21 mouse cellular contexts compared by ENCODE assay signal in the genomic region with DNA sequence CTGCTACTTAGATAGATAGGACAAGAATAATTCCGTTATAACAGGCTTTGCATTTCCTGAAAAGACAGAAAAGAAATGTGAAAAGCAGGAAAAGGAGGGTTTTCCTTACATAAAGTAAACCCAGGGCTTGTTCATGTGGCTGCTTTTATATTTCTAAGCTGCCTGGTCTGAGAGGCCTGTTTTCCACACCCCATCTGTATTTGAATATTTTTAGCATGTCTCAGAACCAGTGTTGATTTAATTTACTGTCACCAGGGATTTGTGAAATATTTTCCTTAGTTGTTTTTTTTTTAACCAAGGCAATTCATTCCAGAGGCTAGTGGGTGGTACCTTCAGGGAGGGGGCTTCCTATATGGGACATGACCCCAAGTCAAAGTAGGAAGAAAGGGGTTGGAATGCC. TPM values are rescaled to one million over a fixed set of nuclear protein-coding genes. Genes with fewer than 3 reads are reported as not detected.
A peak's percentile ranks its signal among the peaks of the same experiment; 100 is the strongest.
DNase-seq lines count a peak whose midpoint lies in the region; ATAC-seq and TF ChIP-seq lines count a peak whose summit lies in the region.
"Had no signal": no experiment of that assay in that cellular context is flagged by ENCODE, and none has a peak within 500 bp of the region (broad histone marks: within the 10 kb centered on the region; RNA-seq: fewer than 3 reads in every experiment).

No protein-coding gene starts in this region.

- H3K9me3 ChIP-seq in embryonic facial prominence, embryonic 14.5 days (ENCODE audit: control insufficient read depth, low read length), result no peaks in the 10 kb centered on the region
- no peaks in the 10 kb centered on the region for H3K9me3 ChIP-seq in embryonic facial prominence, embryonic 10.5 days
- H3K9me3 ChIP-seq: embryonic facial prominence, embryonic 15.5 days; hindbrain, embryonic 15.5 days had no signal

- TF ChIP-seq CTCF in layer of hippocampus, adult 2 months (conservative IDR thresholded peaks at IDR 0.05), result no peak
- TF ChIP-seq CTCF in cortical plate, adult 2 months (IDR thresholded peaks at IDR 0.05; ENCODE audit: extremely low read depth, insufficient read depth, low read length), result no peak

- no peak for TF ChIP-seq POLR2A in cortical plate, adult 2 months (IDR thresholded peaks at IDR 0.05; ENCODE audit: extremely low read depth, insufficient read depth, low read length)

- peak; percentile 9 for DNase-seq in embryonic facial prominence, embryonic 14.5 days (ENCODE audit: low spot score)
- no peak for DNase-seq in embryonic facial prominence, embryonic 10.5 days (ENCODE audit: low spot score)
- no peak for DNase-seq in layer of hippocampus, adult 2 months (ENCODE audit: low spot score in 2 of 2)
- no peak for DNase-seq in layer of hippocampus, adult 11-12 months (ENCODE audit: low spot score)
- DNase-seq in kidney, postnatal 36 days, result no peak
- DNase-seq in adrenal gland, adult (ENCODE audit: inconsistent age in 2 of 2, low spot score in 1 of 2), result no peak
- DNase-seq: adrenal gland, postnatal 10 days; cerebellum, adult 11-12 months; cerebellum, adult 9-10 months; cerebellum, postnatal 25 days; gastrocnemius, postnatal 14 days; heart, postnatal 36 days; kidney, adult 8-10 months had no signal

- WGBS in embryonic facial prominence, embryonic 14.5 days, result 61% methylated on average over 1 of the region's 1 CpGs
- WGBS in embryonic facial prominence, embryonic 10.5 days, result 73% methylated on average over 1 of the region's 1 CpGs

- H3K4me3 ChIP-seq in embryonic facial prominence, embryonic 14.5 days (ENCODE audit: low read depth, low read length), result no peak overlapping the region
- H3K4me3 ChIP-seq in embryonic facial prominence, embryonic 10.5 days, result no peak overlapping the region
- no peak overlapping the region for H3K4me3 ChIP-seq in layer of hippocampus, adult 2 months
- no peak overlapping the region for H3K4me3 ChIP-seq in cortical plate, adult 2 months (ENCODE audit: insufficient read depth, low read length)
- H3K4me3 ChIP-seq: embryonic facial prominence, embryonic 15.5 days; erythroblast, embryonic 14.5 days; heart, embryonic 12.5 days; hindbrain, embryonic 15.5 days had no signal

- H3K27me3 ChIP-seq in embryonic facial prominence, embryonic 14.5 days (replicated peaks; ENCODE audit: control insufficient read depth, insufficient read depth, low read length), result no peaks in the 10 kb centered on the region
- H3K27me3 ChIP-seq in embryonic facial prominence, embryonic 10.5 days (replicated peaks; ENCODE audit: low read depth, poor library complexity, severe bottlenecking), result no peaks in the 10 kb centered on the region
- H3K27me3 ChIP-seq: embryonic facial prominence, embryonic 15.5 days; hindbrain, embryonic 15.5 days had no signal

- ATAC-seq in embryonic facial prominence, embryonic 14.5 days (ENCODE audit: low read depth), result no peak
- ATAC-seq: intestine, embryonic 16.5 days had no signal

- no peak overlapping the region for H3K4me2 ChIP-seq in embryonic facial prominence, embryonic 14.5 days (ENCODE audit: low read depth, low read length)
- H3K4me2 ChIP-seq: embryonic facial prominence, embryonic 15.5 days; heart, embryonic 12.5 days; hindbrain, embryonic 15.5 days had no signal

- no peaks in the 10 kb centered on the region for H3K36me3 ChIP-seq in embryonic facial prominence, embryonic 14.5 days (ENCODE audit: control insufficient read depth, insufficient read depth, low read length)
- H3K36me3 ChIP-seq in embryonic facial prominence, embryonic 10.5 days (replicated peaks), result no peaks in the 10 kb centered on the region
- H3K36me3 ChIP-seq: embryonic facial prominence, embryonic 15.5 days; heart, embryonic 12.5 days; hindbrain, embryonic 15.5 days had no signal

- H3K9ac ChIP-seq in embryonic facial prominence, embryonic 14.5 days (ENCODE audit: low read depth, low read length), result no peak overlapping the region
- H3K9ac ChIP-seq: embryonic facial prominence, embryonic 15.5 days; heart, embryonic 12.5 days; hindbrain, embryonic 15.5 days had no signal

- no peaks in the 10 kb centered on the region; the same call in 1 of the 2 replicates for H3K4me1 ChIP-seq in embryonic facial prominence, embryonic 14.5 days (ENCODE audit: control insufficient read depth, insufficient read depth, low read length)
- H3K4me1 ChIP-seq in embryonic facial prominence, embryonic 10.5 days, result no peaks in the 10 kb centered on the region
- H3K4me1 ChIP-seq in cortical plate, adult 2 months (ENCODE audit: control insufficient read depth, insufficient read depth, low read length), result peaks cover 13% of the 10 kb centered on the region
- H3K4me1 ChIP-seq: heart, embryonic 12.5 days had no signal

- no peak overlapping the region for H3K27ac ChIP-seq in embryonic facial prominence, embryonic 14.5 days (replicated peaks; ENCODE audit: low read depth, low read length)
- no peak overlapping the region for H3K27ac ChIP-seq in embryonic facial prominence, embryonic 10.5 days (replicated peaks)
- H3K27ac ChIP-seq in layer of hippocampus, adult 2 months, result peak overlapping the region; percentile 72
- peak overlapping the region; percentile 60; the same call in 1 of the 2 replicates for H3K27ac ChIP-seq in cortical plate, adult 2 months (ENCODE audit: insufficient read depth, low read length)
- H3K27ac ChIP-seq: embryonic facial prominence, embryonic 15.5 days; hindbrain, embryonic 15.5 days had no signal

RNA-seq across cellular contexts. Expression of gene Man2b2, which starts 11.2 kb away (rescaled TPM):
- 22.2 and 24.2 TPM in 2 replicates for polyA plus RNA-seq in embryonic facial prominence, embryonic 14.5 days (2014; fragmentation: Nextera tagmentation; extraction: Ambion mirVana)
- 9.6 and 11.1 TPM in 2 replicates for polyA plus RNA-seq in embryonic facial prominence, embryonic 10.5 days (2016; fragmentation: Nextera tagmentation; extraction: Ambion mirVana)
- 10 to 100 TPM; 29.5 to 31.9 TPM for total RNA-seq in layer of hippocampus, adult 2 months (2021)
- 33.7 and 35.3 TPM in 2 replicates for polyA plus RNA-seq in cortical plate, adult 2 months (2012; rRNA removed)

RNA-seq across cellular contexts. Expression of gene Ppp2r2c, which starts 26.6 kb away (rescaled TPM):
- 2.9 and 3.1 TPM in 2 replicates for polyA plus RNA-seq in embryonic facial prominence, embryonic 14.5 days (2014; fragmentation: Nextera tagmentation; extraction: Ambion mirVana)
- 0.73 and 1.2 TPM in 2 replicates for polyA plus RNA-seq in embryonic facial prominence, embryonic 10.5 days (2016; fragmentation: Nextera tagmentation; extraction: Ambion mirVana)
- total RNA-seq in layer of hippocampus, adult 2 months (2021), result 100 to 1,000 TPM; 375 to 387 TPM
- polyA plus RNA-seq in cortical plate, adult 2 months (2012; rRNA removed), result 442 and 456 TPM in 2 replicates
- total RNA-seq: MEL had no signal
- polyA plus RNA-seq: C2C12; erythroblast, embryonic 14.5 days had no signal

RNA-seq across cellular contexts. Expression of gene Mrfap1, which starts 45.1 kb away (rescaled TPM):
- polyA plus RNA-seq in embryonic facial prominence, embryonic 14.5 days (2014; fragmentation: Nextera tagmentation; extraction: Ambion mirVana), result 582 TPM in 2 replicates
- polyA plus RNA-seq in embryonic facial prominence, embryonic 10.5 days (2016; fragmentation: Nextera tagmentation; extraction: Ambion mirVana), result 494 and 508 TPM in 2 replicates
- total RNA-seq in layer of hippocampus, adult 2 months (2021), result 100 to 1,000 TPM; 577 to 598 TPM
- 302 and 325 TPM in 2 replicates for polyA plus RNA-seq in cortical plate, adult 2 months (2012; rRNA removed)

Comparison
In these comparisons a context has a peak if more than half of its experiments do, and no peak if none do; other contexts are left out.
1. H3K27ac ChIP-seq: peak in layer of hippocampus, adult 2 months (single experiment) and cortical plate, adult 2 months (single experiment); none in embryonic facial prominence, embryonic 14.5 days (single experiment) and embryonic facial prominence, embryonic 10.5 days (single experiment).
2. RNA of gene Ppp2r2c, which starts 26.6 kb away (polyA plus RNA-seq): 442 to 456 TPM in cortical plate, adult 2 months; 2.9 to 3.1 TPM in embryonic facial prominence, embryonic 14.5 days and 0.73 to 1.2 TPM in embryonic facial prominence, embryonic 10.5 days; every median in the first group is over 100 times any median in the second.